Mouse (Mus musculus): Measurements from ENCODE around the gene Pdpr. TPM values are rescaled to one million over a fixed set of nuclear protein-coding genes. Genes with fewer than 3 reads are reported as not detected.
A peak's percentile ranks its signal among the peaks of the same experiment; 100 is the strongest.
"Not testable (repeated sequence)": the region's sequence is repeated elsewhere in the genome, so short reads cannot be mapped to it uniquely, and the experiment has no call there.

The Pdpr gene
- polyA plus RNA-seq, 1 experiment, result 18.4 TPM

GRCm38 (mm10) chr8:111090126-111090525 is 4.3 kb upstream of the Pdpr start:
- DNase-seq (ENCODE audit: low read depth), result no peak

- DNase-seq (ENCODE audit: low read depth), result no peak
These were observed 2.7 kb upstream of the Pdpr start for GRCm38 (mm10) chr8:111091706-111092105.

GRCm38 (mm10) chr8:111092326-111092725 is 2.1 kb upstream of the Pdpr start, which contains the start of gene Clec18a:
Gene Clec18a, minus strand, starts transcription at chr8:111092426.
- DNase-seq (ENCODE audit: low read depth), result not testable (repeated sequence)

- not testable (repeated sequence) for DNase-seq (ENCODE audit: low read depth)
These were observed 381 bp downstream of the Pdpr start for GRCm38 (mm10) chr8:111094719-111095302.

- DNase-seq (ENCODE audit: low read depth), result no peak
These were observed 20.5 kb downstream of the Pdpr start for GRCm38 (mm10) chr8:111114891-111115290.

GRCm38 (mm10) chr8:111119481-111119880 is 25.1 kb downstream of the Pdpr start:
- DNase-seq (ENCODE audit: low read depth), result no peak

- DNase-seq (ENCODE audit: low read depth), result peak; percentile 91
These were observed 36.3 kb downstream of the Pdpr start for GRCm38 (mm10) chr8:111130756-111131155.

- no peak for DNase-seq (ENCODE audit: low read depth)
These were observed 48.1 kb downstream of the Pdpr start for GRCm38 (mm10) chr8:111142521-111142920.

- DNase-seq (ENCODE audit: low read depth), result not testable (repeated sequence)
These were observed 50.5 kb downstream of the Pdpr start for GRCm38 (mm10) chr8:111144901-111145459.

GRCm38 (mm10) chr8:111145460-111146012 is 51.1 kb downstream of the Pdpr start:
- DNase-seq (ENCODE audit: low read depth), result not testable (repeated sequence)

- no peak for DNase-seq (ENCODE audit: low read depth)
These were observed 61.4 kb downstream of the Pdpr start for GRCm38 (mm10) chr8:111155721-111156436.

GRCm38 (mm10) chr8:111157617-111158016 is 63.2 kb downstream of the Pdpr start:
- no peak for DNase-seq (ENCODE audit: low read depth)

GRCm38 (mm10) chr8:111171661-111172060 is 77.2 kb downstream of the Pdpr start:
- no peak for DNase-seq (ENCODE audit: low read depth)

- peak; percentile 92 for DNase-seq (ENCODE audit: low read depth)
These were observed 91.1 kb downstream of the Pdpr start for GRCm38 (mm10) chr8:111185472-111185947.

Other genes starting within 250 kb of the Pdpr start
- 53.0 and 53.5 TPM in 2 replicates for gene Cog4, start 248.0 kb upstream of the Pdpr start, polyA plus RNA-seq (2012; rRNA removed)
- 32.8 and 38.6 TPM in 2 replicates for gene Sf3b3, start 247.8 kb upstream of the Pdpr start, polyA plus RNA-seq (2012; rRNA removed)
- gene Fuk, start 192.1 kb upstream of the Pdpr start, polyA plus RNA-seq (2012; rRNA removed), result 13.4 and 16.4 TPM in 2 replicates
- 189 and 209 TPM in 2 replicates for gene St3gal2, start 174.7 kb upstream of the Pdpr start, polyA plus RNA-seq (2012; rRNA removed)
- 25.1 and 29.8 TPM in 2 replicates for gene Ddx19a, start 96.8 kb upstream of the Pdpr start, polyA plus RNA-seq (2012; rRNA removed)
- gene Ddx19b, start 62.9 kb upstream of the Pdpr start, polyA plus RNA-seq (2012; rRNA removed), result 5.8 and 6.5 TPM in 2 replicates
- 40.0 and 43.7 TPM in 2 replicates for gene Aars, start 61.5 kb upstream of the Pdpr start, polyA plus RNA-seq (2012; rRNA removed)
- 6.9 TPM in 1 of 2 replicates, not detected in the other for gene Exosc6, start 38.3 kb upstream of the Pdpr start, polyA plus RNA-seq (2012; rRNA removed)
- gene Clec18a, start 2.2 kb upstream of the Pdpr start, polyA plus RNA-seq (2012; rRNA removed), result 24.1 and 29.4 TPM in 2 replicates
- 39.1 and 43.4 TPM in 2 replicates for gene Glg1, start 164.6 kb downstream of the Pdpr start, polyA plus RNA-seq (2012; rRNA removed)
- 18.7 and 19.5 TPM in 2 replicates for gene Rfwd3, start 205.6 kb downstream of the Pdpr start, polyA plus RNA-seq (2012; rRNA removed)
- gene Mlkl, start 243.5 kb downstream of the Pdpr start, polyA plus RNA-seq (2012; rRNA removed), result 2.0 and 3.6 TPM in 2 replicates

All from gonadal fat pad, adult 2 months (tissue).